Mouse (Mus musculus) layer of hippocampus, adult 18-20 months (tissue): ENCODE results near the gene Evx1. TPM values are rescaled to one million over a fixed set of nuclear protein-coding genes. Genes with fewer than 3 reads are reported as not detected.
"Not testable (repeated sequence)": the region's sequence is repeated elsewhere in the genome, so short reads cannot be mapped to it uniquely, and the experiment has no call there.

Experiments
- DNase-seq, 2 experiments: peaks; one replicate each; pipeline ENCODE4 v3.0.0; 2022; ENCODE audit warnings: low spot score in 2 of 2
- total RNA-seq, 2 experiments: library from RNA; stranded (reverse); gene quantifications; 2 replicates each; pipeline ENCODE4 v1.2.3; 2021

Gene Evx1
- total RNA-seq, 2 experiments from 2014 or later, result not detected

GRCm38 (mm10) chr6:52320966-52321825 is 7.9 kb downstream of the Evx1 start:
- DNase-seq, result no peak

DNA sequence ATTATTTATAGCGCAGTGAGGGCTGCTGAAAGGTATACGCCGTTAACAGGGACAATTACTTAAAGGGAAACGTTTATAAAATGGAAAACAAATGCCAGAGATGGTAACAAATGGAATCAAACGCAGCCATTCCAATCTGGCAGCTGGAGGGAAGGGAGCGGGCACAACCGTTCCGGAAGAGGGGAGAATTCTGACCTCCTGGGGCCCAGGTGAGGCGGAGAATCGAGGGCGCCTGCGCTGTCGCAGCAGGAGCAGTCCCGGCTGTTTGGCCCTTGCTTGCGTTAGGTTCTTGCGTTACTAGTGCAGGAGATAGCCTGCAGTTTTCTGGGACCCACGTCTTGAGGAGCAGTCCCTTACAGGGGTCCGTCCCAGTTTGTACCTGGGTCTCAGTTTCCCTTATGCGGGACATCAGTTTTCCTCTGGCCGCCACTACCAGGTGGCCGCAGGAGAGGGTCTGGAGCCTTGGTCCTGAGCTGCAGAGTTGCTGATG is 8.6 kb downstream of the Evx1 start:
- DNase-seq, result no peak

- DNase-seq, result no peak
These were observed 9.5 kb downstream of the Evx1 start for GRCm38 (mm10) chr6:52322721-52323215.

GRCm38 (mm10) chr6:52323292-52323691 is 10.0 kb downstream of the Evx1 start:
- DNase-seq, result no peak

DNA sequence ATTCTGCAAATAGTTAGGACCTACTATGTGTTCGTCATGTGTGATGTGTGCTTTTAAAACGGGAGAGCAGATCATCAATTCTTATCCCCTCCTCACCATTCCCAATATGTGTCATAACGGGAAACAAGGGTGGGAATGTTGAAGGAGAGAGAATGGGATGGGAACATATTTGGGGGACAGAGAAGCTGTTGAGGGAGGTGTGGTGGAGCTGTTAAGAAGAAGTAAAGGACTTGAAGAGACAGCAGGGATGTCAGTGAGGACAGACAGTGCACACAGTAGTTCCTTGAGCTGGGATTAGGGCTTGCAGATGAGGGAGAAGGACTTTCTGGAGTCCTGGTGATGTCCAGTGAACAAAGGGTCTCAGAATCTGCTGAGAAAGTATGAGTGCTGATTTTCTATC is 10.8 kb downstream of the Evx1 start:
- no peak for DNase-seq

DNA sequence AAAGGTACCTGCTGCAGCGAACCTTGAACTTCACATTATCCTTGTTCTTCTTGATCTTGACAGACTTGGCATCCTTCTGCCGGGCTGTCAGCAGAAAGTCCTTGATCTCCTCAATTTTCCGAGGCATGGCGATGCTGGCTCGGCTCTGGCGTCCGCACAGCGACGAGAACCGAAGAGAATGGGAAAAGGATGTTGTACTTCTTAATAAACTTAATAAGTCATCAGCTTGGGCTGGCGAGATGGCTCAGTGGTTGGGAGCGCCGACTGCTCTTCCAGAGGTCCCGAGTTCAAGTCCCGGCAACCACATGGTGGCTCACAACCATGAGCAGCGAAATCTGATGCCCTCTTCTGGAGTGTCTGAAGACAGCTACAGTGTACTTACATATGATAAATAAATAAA is 33.5 kb downstream of the Evx1 start:
- DNase-seq, result not testable (repeated sequence)

- no peak for DNase-seq
These were observed 52.7 kb downstream of the Evx1 start for GRCm38 (mm10) chr6:52366021-52366420.

GRCm38 (mm10) chr6:52366533-52366932 is 53.2 kb downstream of the Evx1 start:
- peak in 1 of 2 experiments; percentile 15 for DNase-seq

DNA sequence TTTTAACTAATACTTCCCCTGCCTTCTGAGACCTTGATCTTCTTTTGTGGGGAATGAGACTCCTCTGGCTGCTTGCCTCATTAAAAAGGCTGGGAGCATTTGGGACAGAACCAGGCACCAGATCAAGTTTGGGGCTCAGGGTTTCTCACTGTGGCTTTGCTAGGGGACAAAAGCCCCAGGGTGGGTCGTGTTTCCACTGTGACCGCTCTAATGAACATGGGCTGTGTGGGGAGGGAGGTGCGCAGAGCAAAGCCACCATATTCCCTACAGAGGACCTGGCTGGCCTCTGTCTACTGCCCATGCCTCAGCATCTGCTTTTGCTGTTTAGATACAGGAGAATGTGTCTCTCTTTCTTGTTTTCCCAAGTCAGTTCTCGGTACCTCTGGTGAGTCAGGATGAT is 53.8 kb downstream of the Evx1 start:
- DNase-seq, result no peak

Other genes starting within 250 kb of the Evx1 start
- gene Hoxa1, start 155.2 kb upstream of the Evx1 start, total RNA-seq, result not detected
- gene Hoxa2, start 148.7 kb upstream of the Evx1 start, total RNA-seq, result not detected
- gene 5730596B20Rik, start 136.0 kb upstream of the Evx1 start, total RNA-seq, result not detected
- not detected for gene Hoxa4, start 121.7 kb upstream of the Evx1 start, total RNA-seq
- gene Hoxa5, start 108.9 kb upstream of the Evx1 start, total RNA-seq, result not detected
- gene Hoxa6, start 104.8 kb upstream of the Evx1 start, total RNA-seq, result not detected
- not detected for gene Hoxa3, start 100.2 kb upstream of the Evx1 start, total RNA-seq
- not detected for gene Gm28308, start 100.2 kb upstream of the Evx1 start, total RNA-seq
- under 1 TPM in 1 of 2 experiments, not detected in 1; 0.36 TPM for gene Hoxa7, start 91.6 kb upstream of the Evx1 start, total RNA-seq
- gene Hoxa9, start 82.4 kb upstream of the Evx1 start, total RNA-seq, result not detected
- not detected for gene Hoxa10, start 72.6 kb upstream of the Evx1 start, total RNA-seq
- gene Hoxa11, start 67.7 kb upstream of the Evx1 start, total RNA-seq, result not detected
- not detected for gene Hoxa13, start 52.6 kb upstream of the Evx1 start, total RNA-seq